ENCODE assay signal across 31 mouse cellular contexts in the genomic region with DNA sequence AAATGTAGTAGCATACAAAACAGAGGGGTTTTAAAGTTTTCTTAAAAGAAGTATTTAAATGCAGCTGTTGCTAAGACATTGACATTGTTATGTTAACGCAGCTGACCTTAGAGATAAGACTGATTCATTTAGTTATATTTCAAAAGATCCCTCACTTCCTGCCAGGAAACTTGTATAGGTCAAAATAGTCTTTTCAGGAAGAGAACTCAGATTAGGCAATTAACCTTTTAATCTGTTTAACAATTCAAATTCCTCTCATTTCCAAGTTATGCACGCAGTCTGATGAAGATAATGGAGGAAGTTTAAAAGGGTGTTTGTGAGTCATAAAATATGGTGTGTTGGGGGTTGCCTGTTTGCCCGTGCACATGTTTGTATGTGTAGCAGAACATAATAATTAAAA.
DNase-seq lines count a peak whose midpoint lies in the region; ATAC-seq and TF ChIP-seq lines count a peak whose summit lies in the region.
"Had no signal": no experiment of that assay in that cellular context is flagged by ENCODE, and none has a peak within 500 bp of the region (broad histone marks: within the 10 kb centered on the region; RNA-seq: fewer than 3 reads in every experiment).

No protein-coding gene starts in this region.

- DNase-seq in kidney, postnatal 0 days (ENCODE audit: low spot score): peak; percentile 75
- DNase-seq in kidney, postnatal 14 days: no peak
- peak; percentile 80 for DNase-seq in lung, embryonic 14.5 days
- DNase-seq in lung, postnatal 4 days: no peak
- peak; percentile 74 for DNase-seq in lung, postnatal 0 days (ENCODE audit: low spot score)
- no peak for DNase-seq in lung, postnatal 14 days
- DNase-seq in retina, embryonic 14.5 days (ENCODE audit: low spot score): no peak
- no peak for DNase-seq in embryo, embryonic 11 days
- DNase-seq: adrenal gland, postnatal 14 days; B cell, adult 2 months; cerebellum, adult 11 months; cerebellum, adult 8-10 months; cerebellum, postnatal 10 days; cerebellum, postnatal 36 days; forebrain, postnatal 0 days; gastrocnemius, adult 2 months; gastrocnemius, postnatal 14 days; heart, adult 18-20 months; heart, postnatal 10 days; heart, postnatal 36 days had no signal

- no peaks in the 10 kb centered on the region for H3K27me3 ChIP-seq in kidney, postnatal 0 days (ENCODE audit: insufficient read depth, low read length)
- H3K27me3 ChIP-seq in lung, embryonic 14.5 days (ENCODE audit: insufficient read depth, low read length): no peaks in the 10 kb centered on the region
- no peaks in the 10 kb centered on the region for H3K27me3 ChIP-seq in lung, postnatal 0 days (replicated peaks; ENCODE audit: insufficient read depth, low read length)
- H3K27me3 ChIP-seq: CH12.LX; embryonic facial prominence, embryonic 12.5 days; embryonic facial prominence, embryonic 15.5 days; heart, embryonic 12.5 days; heart, embryonic 15.5 days; hindbrain, embryonic 13.5 days; Patski had no signal

- WGBS in kidney, postnatal 0 days: 45% methylated on average over 3 of the region's 3 CpGs
- WGBS in lung, embryonic 14.5 days: 25% methylated on average over 3 of the region's 3 CpGs
- WGBS in lung, postnatal 0 days: 26% methylated on average over 3 of the region's 3 CpGs

- TF ChIP-seq EP300 in lung, postnatal 0 days (IDR thresholded peaks at IDR 0.05): peak; percentile 95

- no peak for ATAC-seq in kidney, postnatal 0 days (replicated peaks; ENCODE audit: low FRiP score, low read depth)
- ATAC-seq in lung, embryonic 14.5 days (ENCODE audit: insufficient read depth): peak; percentile 80
- ATAC-seq in lung, postnatal 0 days: peak; percentile 72
- ATAC-seq: forebrain, embryonic 14.5 days; forebrain, postnatal 0 days; hindbrain, embryonic 16.5 days; Patski had no signal

- no peak for TF ChIP-seq CTCF in kidney, postnatal 0 days (IDR thresholded peaks at IDR 0.05; ENCODE audit: low read depth)
- no peak for TF ChIP-seq CTCF in lung, embryonic 14.5 days (IDR thresholded peaks at IDR 0.05; ENCODE audit: low read depth)
- no peak for TF ChIP-seq CTCF in lung, postnatal 0 days (IDR thresholded peaks at IDR 0.05)

- H3K9me3 ChIP-seq in kidney, postnatal 0 days (replicated peaks; ENCODE audit: low read length): no peaks in the 10 kb centered on the region
- H3K9me3 ChIP-seq in lung, embryonic 14.5 days (ENCODE audit: low read depth, low read length): no peaks in the 10 kb centered on the region
- no peaks in the 10 kb centered on the region for H3K9me3 ChIP-seq in lung, postnatal 0 days (ENCODE audit: low read length)
- H3K9me3 ChIP-seq: embryonic facial prominence, embryonic 12.5 days; embryonic facial prominence, embryonic 15.5 days; G1E; heart, embryonic 12.5 days; heart, embryonic 15.5 days; hindbrain, embryonic 10.5 days; hindbrain, embryonic 13.5 days had no signal

- no peak overlapping the region for H3K4me2 ChIP-seq in kidney, postnatal 0 days (ENCODE audit: low read length)
- H3K4me2 ChIP-seq in lung, embryonic 14.5 days: no peak overlapping the region
- no peak overlapping the region for H3K4me2 ChIP-seq in lung, postnatal 0 days (replicated peaks; ENCODE audit: low read depth, low read length)
- H3K4me2 ChIP-seq: embryonic facial prominence, embryonic 12.5 days; embryonic facial prominence, embryonic 15.5 days; heart, embryonic 12.5 days; heart, embryonic 15.5 days; hindbrain, embryonic 13.5 days had no signal

- no peaks in the 10 kb centered on the region for H3K36me3 ChIP-seq in kidney, postnatal 0 days (ENCODE audit: insufficient read depth, low read length)
- no peaks in the 10 kb centered on the region for H3K36me3 ChIP-seq in lung, embryonic 14.5 days (ENCODE audit: insufficient read depth)
- no peaks in the 10 kb centered on the region for H3K36me3 ChIP-seq in lung, postnatal 0 days (ENCODE audit: insufficient read depth, low read length)
- H3K36me3 ChIP-seq: embryonic facial prominence, embryonic 12.5 days; embryonic facial prominence, embryonic 15.5 days; G1E; heart, embryonic 12.5 days; heart, embryonic 15.5 days; hindbrain, embryonic 10.5 days; hindbrain, embryonic 13.5 days had no signal

- no peak overlapping the region for H3K4me3 ChIP-seq in kidney, postnatal 0 days (replicated peaks; ENCODE audit: low read depth, low read length)
- no peak overlapping the region for H3K4me3 ChIP-seq in lung, embryonic 14.5 days (ENCODE audit: low read depth, low read length)
- H3K4me3 ChIP-seq in lung, postnatal 0 days (ENCODE audit: low read depth, low read length): no peak overlapping the region
- H3K4me3 ChIP-seq: embryonic facial prominence, embryonic 12.5 days; embryonic facial prominence, embryonic 15.5 days; gastrocnemius, adult 2 months; heart, embryonic 12.5 days; heart, embryonic 15.5 days; hindbrain, embryonic 10.5 days; hindbrain, embryonic 13.5 days had no signal

- H3K9ac ChIP-seq in kidney, postnatal 0 days (ENCODE audit: low read depth, low read length): no peak overlapping the region
- H3K9ac ChIP-seq in lung, embryonic 14.5 days: no peak overlapping the region
- H3K9ac ChIP-seq in lung, postnatal 0 days (replicated peaks; ENCODE audit: low read depth): no peak overlapping the region
- H3K9ac ChIP-seq: embryonic facial prominence, embryonic 12.5 days; embryonic facial prominence, embryonic 15.5 days; forebrain, postnatal 0 days; heart, embryonic 12.5 days; heart, embryonic 15.5 days; hindbrain, embryonic 13.5 days had no signal

- no peaks in the 10 kb centered on the region for H3K4me1 ChIP-seq in kidney, postnatal 0 days (replicated peaks; ENCODE audit: insufficient read depth, low read length)
- no peaks in the 10 kb centered on the region for H3K4me1 ChIP-seq in lung, embryonic 14.5 days (ENCODE audit: insufficient read depth)
- no peaks in the 10 kb centered on the region for H3K4me1 ChIP-seq in lung, postnatal 0 days (ENCODE audit: insufficient read depth, low read depth, low read length)
- H3K4me1 ChIP-seq: embryonic facial prominence, embryonic 12.5 days; embryonic facial prominence, embryonic 15.5 days; heart, embryonic 12.5 days; heart, embryonic 15.5 days; hindbrain, embryonic 10.5 days; hindbrain, embryonic 13.5 days had no signal

- no peak overlapping the region for H3K27ac ChIP-seq in kidney, postnatal 0 days
- no peak overlapping the region for H3K27ac ChIP-seq in lung, embryonic 14.5 days (ENCODE audit: low read depth)
- no peak overlapping the region for H3K27ac ChIP-seq in lung, postnatal 0 days (ENCODE audit: low read length)
- H3K27ac ChIP-seq: embryonic facial prominence, embryonic 12.5 days; embryonic facial prominence, embryonic 15.5 days; gastrocnemius, adult 2 months; heart, embryonic 15.5 days; hindbrain, embryonic 10.5 days; hindbrain, embryonic 13.5 days had no signal

Comparison
In these comparisons a context has a peak if more than half of its experiments do, and no peak if none do; other contexts are left out.
1. DNase-seq: peak in kidney, postnatal 0 days (single experiment), lung, embryonic 14.5 days (single experiment) and lung, postnatal 0 days (single experiment); none in kidney, postnatal 14 days (single experiment), lung, postnatal 4 days (0 of 2), lung, postnatal 14 days (single experiment), retina, embryonic 14.5 days (single experiment) and embryo, embryonic 11 days (single experiment).